ENCODE assay signal across 8 mouse cellular contexts in genomic region chr17:81189996-81190395, GRCm38 (mm10).
A peak's percentile ranks its signal among the peaks of the same experiment; 100 is the strongest.
DNase-seq lines count a peak whose midpoint lies in the region; ATAC-seq and TF ChIP-seq lines count a peak whose summit lies in the region.

No protein-coding gene starts in this region.

- ATAC-seq in kidney, embryonic 16.5 days (ENCODE audit: low FRiP score, low TSS enrichment), result peak; percentile 51; the same call in 1 of the 2 replicates
- ATAC-seq in liver, embryonic 14.5 days (ENCODE audit: insufficient read depth), result no peak
- ATAC-seq in neural tube, embryonic 15.5 days (ENCODE audit: low FRiP score), result peak; percentile 41; the same call in 1 of the 2 replicates
- ATAC-seq in monocyte, adult 5-6 weeks (replicated peaks; ENCODE audit: insufficient number of reproducible peaks, low FRiP score, low TSS enrichment, poor library complexity, severe bottlenecking), result no peak

- H3K4me1 ChIP-seq in kidney, embryonic 16.5 days (ENCODE audit: insufficient read depth, low read length), result no peaks in the 10 kb centered on the region
- H3K4me1 ChIP-seq in liver, embryonic 14.5 days (replicated peaks; ENCODE audit: control insufficient read depth in 2 of 2, insufficient read depth in 2 of 2, low read length in 1 of 2), result no peaks in the 10 kb centered on the region; a peak in 1 of 4 replicates
- H3K4me1 ChIP-seq in neural tube, embryonic 15.5 days, result peaks cover 6% of the 10 kb centered on the region; the same call in 1 of the 2 replicates

- no peak overlapping the region for H3K4me2 ChIP-seq in kidney, embryonic 16.5 days (replicated peaks; ENCODE audit: low read depth, low read length)
- no peak overlapping the region for H3K4me2 ChIP-seq in liver, embryonic 14.5 days (ENCODE audit: low read depth)
- no peak overlapping the region for H3K4me2 ChIP-seq in neural tube, embryonic 15.5 days

- TF ChIP-seq EP300 in liver, embryonic 14.5 days (IDR thresholded peaks at IDR 0.05; ENCODE audit: low read depth), result no peak

- H3K4me3 ChIP-seq in kidney, embryonic 16.5 days (ENCODE audit: low read length), result no peak overlapping the region
- no peak overlapping the region for H3K4me3 ChIP-seq in liver, embryonic 14.5 days (ENCODE audit: insufficient read depth in 1 of 2, low read depth in 2 of 2, low read length in 2 of 2)
- H3K4me3 ChIP-seq in neural tube, embryonic 15.5 days (replicated peaks), result no peak overlapping the region

- peak; percentile 57 for TF ChIP-seq CTCF in liver, embryonic 14.5 days (IDR thresholded peaks at IDR 0.05; ENCODE audit: low read depth)

- no peaks in the 10 kb centered on the region for H3K9me3 ChIP-seq in kidney, embryonic 16.5 days (ENCODE audit: low read length)
- no peaks in the 10 kb centered on the region for H3K9me3 ChIP-seq in liver, embryonic 14.5 days (ENCODE audit: control insufficient read depth, low read length)
- H3K9me3 ChIP-seq in neural tube, embryonic 15.5 days (replicated peaks), result no peaks in the 10 kb centered on the region

- 51% methylated on average over 4 of the region's 4 CpGs for WGBS in kidney, embryonic 16.5 days
- WGBS in liver, embryonic 14.5 days (ENCODE audit: insufficient replicate concordance), result 44% methylated on average over 4 of the region's 4 CpGs
- whole genome bisulfite sequencing in neural tube, embryonic 15.5 days, result 57% methylated on average over 4 of the region's 4 CpGs

- no peak overlapping the region for H3K9ac ChIP-seq in kidney, embryonic 16.5 days (replicated peaks; ENCODE audit: low read length)
- no peak overlapping the region for H3K9ac ChIP-seq in liver, embryonic 14.5 days (replicated peaks)
- no peak overlapping the region for H3K9ac ChIP-seq in neural tube, embryonic 15.5 days (replicated peaks)

- H3K27me3 ChIP-seq in kidney, embryonic 16.5 days (ENCODE audit: insufficient read depth, low read length), result no peaks in the 10 kb centered on the region
- no peaks in the 10 kb centered on the region for H3K27me3 ChIP-seq in liver, embryonic 14.5 days (ENCODE audit: control insufficient read depth, insufficient read depth, low read length)
- no peaks in the 10 kb centered on the region for H3K27me3 ChIP-seq in neural tube, embryonic 15.5 days (replicated peaks)

- no peak overlapping the region for H3K27ac ChIP-seq in kidney, embryonic 16.5 days (ENCODE audit: low read length)
- no peak overlapping the region for H3K27ac ChIP-seq in liver, embryonic 14.5 days
- H3K27ac ChIP-seq in neural tube, embryonic 15.5 days (replicated peaks), result no peak overlapping the region

- no peaks in the 10 kb centered on the region for H3K36me3 ChIP-seq in kidney, embryonic 16.5 days (ENCODE audit: insufficient read depth, low read length)
- no peaks in the 10 kb centered on the region for H3K36me3 ChIP-seq in liver, embryonic 14.5 days (replicated peaks; ENCODE audit: control insufficient read depth, insufficient read depth, low read depth)
- H3K36me3 ChIP-seq in neural tube, embryonic 15.5 days, result no peaks in the 10 kb centered on the region

- DNase-seq in ovary, adult 18-20 months (ENCODE audit: low spot score), result peak; percentile 3
- no peak for DNase-seq in ovary, postnatal 10 days (ENCODE audit: low spot score)
- peak; percentile 10 for DNase-seq in cerebellum, adult 9-10 months
- DNase-seq in frontal cortex, postnatal 36 days (ENCODE audit: low spot score in 2 of 2), result peak; percentile 30 to 48
- DNase-seq in liver, embryonic 14.5 days (ENCODE audit: low read depth in 3 of 3, low spot score in 3 of 3), result no peak

Comparison
In these comparisons a context has a peak if more than half of its experiments do, and no peak if none do; other contexts are left out.
1. DNase-seq: peak in ovary, adult 18-20 months (single experiment), cerebellum, adult 9-10 months (single experiment) and frontal cortex, postnatal 36 days (2 of 2); none in ovary, postnatal 10 days (single experiment) and liver, embryonic 14.5 days (0 of 3).
2. ATAC-seq: peak in kidney, embryonic 16.5 days (single experiment) and neural tube, embryonic 15.5 days (single experiment); none in liver, embryonic 14.5 days (single experiment) and monocyte, adult 5-6 weeks (single experiment).